Mouse (Mus musculus) limb, embryonic 10.5 days (tissue): ENCODE data around the gene Blnk. TPM values are rescaled to one million over a fixed set of nuclear protein-coding genes. Genes with fewer than 3 reads are reported as not detected.

Experiments
- DNase-seq: peaks from one replicate; pipeline ENCODE4 v3.0.0-alpha.2; 2017; ENCODE audit warnings: low spot score
- H3K27ac ChIP-seq: fragments of 300-500 bp; sonication (generic); 2 replicates; pipeline ENCODE4 v1.5.1; 2016; ENCODE audit warnings: mild to moderate bottlenecking
- H3K27me3 ChIP-seq: fragments of 300-500 bp; sonication (generic); 2 replicates; pipeline ENCODE4 v1.6.1; 2016; ENCODE audit warnings: low read depth, mild to moderate bottlenecking; ENCODE audit not compliant: poor library complexity, severe bottlenecking
- H3K36me3 ChIP-seq: fragments of 300-500 bp; sonication (generic); 2 replicates; pipeline ENCODE4 v1.6.1; 2016; ENCODE audit warnings: mild to moderate bottlenecking, moderate library complexity
- H3K4me1 ChIP-seq: fragments of 300-500 bp; sonication (generic); 2 replicates; pipeline ENCODE4 v1.6.1; 2016
- H3K4me3 ChIP-seq: fragments of 300-500 bp; sonication (generic); 2 replicates; pipeline ENCODE4 v1.5.1; 2016; ENCODE audit warnings: mild to moderate bottlenecking, moderate library complexity
- H3K9me3 ChIP-seq: fragments of 300-500 bp; sonication (generic); replicated peaks from 2 replicates; pipeline ENCODE4 v1.6.1; 2016; ENCODE audit warnings: mild to moderate bottlenecking
- WGBS: fragments of 180-500 bp; shearing (Covaris S2); methylation state at CpG from one replicate; pipeline ENCODE4 v1.1.7; 2016; 5-methylcytosine and 5-hydroxymethylcytosine counted together
- polyA plus RNA-seq: library from polyadenylated mRNA; unstranded; fragments of >200 nt; fragmentation: Nextera tagmentation; extraction: Ambion mirVana; gene quantifications from 2 replicates; pipeline ENCODE4 v1.2.1, GENCODE M21; 2016

Gene Blnk
- polyA plus RNA-seq, 1 experiment from 2014 or later, result 0.93 TPM

GRCm38 (mm10) chr19:40995449-40996401 is 1.4 kb upstream of the Blnk start:
- Histone ChIP-seq H3K4me1 (peaks cover 33% of the 10 kb centered on the region), H3K27me3 (no peaks in the 10 kb centered on the region), H3K4me3 (no peak overlapping the region), H3K9me3 (no peaks in the 10 kb centered on the region), H3K27ac (0 out of 2 replicates have a peak overlapping the region, but pooled peaks have one; percentile 25), H3K36me3 (no peaks in the 10 kb centered on the region)
- no peak for DNase-seq
- WGBS, result 63% methylated on average over 21 of the region's 21 CpGs

GRCm38 (mm10) chr19:40994911-40995310 is 576 bp upstream of the Blnk start:
- Histone ChIP-seq H3K27ac (no peak overlapping the region), H3K9me3 (no peaks in the 10 kb centered on the region), H3K4me1 (peaks cover 33% of the 10 kb centered on the region), H3K27me3 (no peaks in the 10 kb centered on the region), H3K4me3 (no peak overlapping the region), H3K36me3 (no peaks in the 10 kb centered on the region)
- DNase-seq, result no peak
- 71% methylated on average over 7 of the region's 7 CpGs for WGBS

DNA sequence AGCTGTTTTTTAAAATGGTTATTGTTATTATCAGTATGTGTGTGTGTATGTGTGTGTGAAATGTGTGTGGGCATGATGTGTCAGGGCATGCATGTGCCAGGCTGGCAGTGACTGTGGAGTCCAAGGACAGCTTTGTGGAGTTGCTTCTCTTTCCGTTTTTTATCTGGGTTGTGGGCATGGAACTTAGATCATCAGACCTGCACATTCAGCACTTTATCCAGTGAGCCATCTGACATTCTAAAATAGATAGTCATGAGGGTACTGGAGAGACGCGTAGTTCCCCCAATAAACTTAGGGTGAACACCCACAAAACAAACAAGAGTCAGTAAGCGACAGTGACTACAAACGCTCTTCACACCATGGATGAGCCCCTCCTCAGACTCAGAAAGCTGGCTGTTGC is 979 bp downstream of the Blnk start:
- no peaks in the 10 kb centered on the region for H3K27me3 ChIP-seq
- no peaks in the 10 kb centered on the region for H3K9me3 ChIP-seq
- no peak overlapping the region for H3K4me3 ChIP-seq
- no peak overlapping the region for H3K27ac ChIP-seq
- no peaks in the 10 kb centered on the region for H3K36me3 ChIP-seq
- peaks cover 27% of the 10 kb centered on the region for H3K4me1 ChIP-seq
- DNase-seq, result no peak
- 81% methylated on average over 5 of the region's 5 CpGs for WGBS

DNA sequence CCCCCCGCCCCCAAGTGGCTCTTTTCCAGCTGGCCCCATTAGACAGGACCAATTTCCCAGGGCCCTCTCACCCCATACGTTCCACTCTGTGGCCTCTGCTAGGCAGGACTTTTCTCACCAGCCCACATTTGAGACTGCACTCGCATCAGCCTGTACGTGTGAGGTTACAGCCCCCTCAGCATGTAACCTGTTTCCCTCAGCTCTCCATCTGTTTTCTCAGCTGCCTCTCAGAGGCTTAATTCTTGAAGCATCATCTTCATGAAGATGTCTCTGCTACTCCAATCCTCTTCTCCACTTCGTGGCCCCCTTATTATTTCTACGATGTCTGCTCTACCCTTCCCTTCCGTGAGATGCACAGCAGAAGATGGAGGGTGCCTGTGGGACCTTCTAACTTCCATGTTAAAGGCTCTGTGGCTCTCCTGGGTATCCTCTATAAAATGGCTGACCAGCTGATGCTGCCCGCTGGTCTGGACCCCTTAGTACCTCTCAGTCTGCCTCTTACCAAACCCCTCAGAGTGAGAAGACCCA is 1.8 kb downstream of the Blnk start:
- Histone ChIP-seq H3K36me3 (no peaks in the 10 kb centered on the region), H3K27me3 (no peaks in the 10 kb centered on the region), H3K27ac (no peak overlapping the region), H3K4me3 (no peak overlapping the region), H3K9me3 (no peaks in the 10 kb centered on the region), H3K4me1 (peaks cover 26% of the 10 kb centered on the region)
- DNase-seq, result no peak
- WGBS, result 75% methylated on average over 8 of the region's 8 CpGs

- H3K27me3 ChIP-seq, result no peaks in the 10 kb centered on the region
- no peak for DNase-seq
- H3K4me3 ChIP-seq, result no peak overlapping the region
- H3K27ac ChIP-seq, result no peak overlapping the region
- peaks cover 26% of the 10 kb centered on the region for H3K4me1 ChIP-seq
- no peaks in the 10 kb centered on the region for H3K9me3 ChIP-seq
- H3K36me3 ChIP-seq, result no peaks in the 10 kb centered on the region
- WGBS, result 70% methylated on average over 11 of the region's 11 CpGs
Observed at GRCm38 (mm10) chr19:40992096-40992495, 2.2 kb downstream of the Blnk start.

DNA sequence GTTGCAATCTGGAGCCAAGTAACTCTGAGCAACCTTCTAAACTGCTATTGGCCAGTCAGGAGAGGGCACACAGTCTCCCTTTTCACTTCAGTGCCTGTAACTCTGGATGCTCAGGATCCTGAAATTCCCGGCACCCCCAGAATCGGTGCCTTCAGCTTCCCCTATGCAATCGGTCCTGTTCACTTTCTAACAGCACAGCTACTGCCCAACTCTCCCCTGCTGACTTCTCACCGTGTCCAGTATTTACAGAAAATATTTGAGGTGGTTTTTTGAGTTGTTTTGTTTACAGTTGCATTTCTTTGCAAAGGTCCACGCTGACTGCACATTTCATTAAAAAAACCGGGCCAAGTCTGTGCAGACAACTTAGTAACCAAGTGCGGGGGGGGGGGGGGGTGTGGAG is 2.7 kb downstream of the Blnk start:
- peaks cover 26% of the 10 kb centered on the region for H3K4me1 ChIP-seq
- no peaks in the 10 kb centered on the region for H3K9me3 ChIP-seq
- DNase-seq, result no peak
- no peaks in the 10 kb centered on the region for H3K36me3 ChIP-seq
- H3K27me3 ChIP-seq, result no peaks in the 10 kb centered on the region
- no peak overlapping the region for H3K27ac ChIP-seq
- 87% methylated on average over 6 of the region's 7 CpGs for WGBS
- H3K4me3 ChIP-seq, result no peak overlapping the region

- 94% methylated on average over 17 of the region's 17 CpGs for WGBS
Observed at GRCm38 (mm10) chr19:40990781-40991343, 3.5 kb downstream of the Blnk start.

DNA sequence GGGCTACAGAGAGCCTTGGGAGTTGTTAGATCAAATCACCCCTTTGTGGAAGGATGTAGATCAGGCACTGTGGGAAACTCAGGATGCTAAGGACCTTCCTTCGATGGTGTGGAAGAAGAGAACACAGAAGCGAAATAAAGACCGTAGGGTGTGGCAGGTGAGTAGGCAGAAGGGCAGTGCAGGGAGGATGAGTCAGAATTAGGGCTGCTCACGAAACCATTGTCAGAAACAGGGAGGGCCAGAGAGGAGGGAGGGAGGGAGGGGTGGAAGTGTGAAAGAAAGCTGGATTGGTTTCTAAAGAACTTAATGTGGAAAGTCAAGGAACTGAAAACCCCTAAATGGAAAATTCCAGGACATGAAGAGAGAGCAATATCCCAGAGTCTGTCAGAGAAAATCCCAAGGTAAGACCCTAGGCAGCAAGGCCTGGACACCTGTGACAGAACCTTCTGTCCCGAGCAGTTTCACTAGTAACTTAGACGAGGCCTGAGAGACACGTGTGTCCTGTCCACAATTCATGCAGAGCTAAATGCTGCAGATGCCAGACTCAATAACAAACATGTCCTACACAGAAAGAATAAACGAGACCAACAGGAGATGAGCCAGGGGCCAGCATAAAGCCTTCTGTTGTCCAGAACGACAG is 4.3 kb downstream of the Blnk start:
- Histone ChIP-seq H3K4me1 (peaks cover 14% of the 10 kb centered on the region), H3K27me3 (no peaks in the 10 kb centered on the region), H3K4me3 (no peak overlapping the region), H3K27ac (no peak overlapping the region), H3K36me3 (no peaks in the 10 kb centered on the region), H3K9me3 (no peaks in the 10 kb centered on the region)
- DNase-seq, result no peak
- 85% methylated on average over 9 of the region's 9 CpGs for WGBS

More at GRCm38 (mm10) chr19:40990781-40991343, 3.5 kb downstream of the Blnk start:
- DNase-seq, result no peak
- H3K36me3 ChIP-seq, result no peaks in the 10 kb centered on the region
- no peak overlapping the region for H3K4me3 ChIP-seq
- no peaks in the 10 kb centered on the region for H3K27me3 ChIP-seq
- H3K27ac ChIP-seq, result no peak overlapping the region
- H3K9me3 ChIP-seq, result no peaks in the 10 kb centered on the region
- H3K4me1 ChIP-seq, result peaks cover 22% of the 10 kb centered on the region

- DNase-seq, result no peak
- 86% methylated on average over 5 of the region's 5 CpGs for WGBS
- no peaks in the 10 kb centered on the region for H3K27me3 ChIP-seq
Observed at GRCm38 (mm10) chr19:40988856-40989255, 5.5 kb downstream of the Blnk start.

DNA sequence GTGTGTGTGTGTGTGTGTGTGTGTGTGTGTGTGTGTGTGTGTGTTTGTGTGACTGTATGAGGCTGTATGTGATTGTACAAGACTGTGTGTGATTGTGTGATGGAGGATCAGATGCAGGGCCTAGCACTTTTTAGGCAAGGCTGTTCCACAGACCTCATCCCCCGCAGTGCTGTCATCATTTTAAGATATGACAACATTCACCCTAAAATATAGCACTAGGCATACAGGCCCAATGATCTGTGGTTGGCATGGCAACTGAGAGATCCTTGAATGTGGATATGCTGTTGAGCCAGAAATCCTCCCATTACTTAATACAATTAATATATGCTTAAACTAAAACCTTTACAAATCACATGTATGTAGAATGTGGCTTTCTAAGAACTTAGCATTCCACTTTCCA is 9.8 kb downstream of the Blnk start:
- no peak overlapping the region for H3K4me3 ChIP-seq

More at GRCm38 (mm10) chr19:40988856-40989255, 5.5 kb downstream of the Blnk start:
- Histone ChIP-seq H3K4me3 (no peak overlapping the region), H3K4me1 (peaks cover 2% of the 10 kb centered on the region), H3K36me3 (no peaks in the 10 kb centered on the region), H3K9me3 (no peaks in the 10 kb centered on the region), H3K27ac (no peak overlapping the region)

GRCm38 (mm10) chr19:40980671-40981070 is 13.7 kb downstream of the Blnk start:
- no peaks in the 10 kb centered on the region for H3K27me3 ChIP-seq
- no peak overlapping the region for H3K27ac ChIP-seq
- DNase-seq, result no peak
- 86% methylated on average over 5 of the region's 5 CpGs for WGBS
- H3K4me1 ChIP-seq, result no peaks in the 10 kb centered on the region
- no peaks in the 10 kb centered on the region for H3K9me3 ChIP-seq
- no peak overlapping the region for H3K4me3 ChIP-seq
- H3K36me3 ChIP-seq, result no peaks in the 10 kb centered on the region

More for the DNA sequence above, 9.8 kb downstream of the Blnk start:
- 93% methylated on average over 1 of the region's 1 CpGs for WGBS
- no peak for DNase-seq
- Histone ChIP-seq H3K9me3 (no peaks in the 10 kb centered on the region), H3K4me1 (no peaks in the 10 kb centered on the region), H3K36me3 (no peaks in the 10 kb centered on the region), H3K27me3 (no peaks in the 10 kb centered on the region), H3K27ac (no peak overlapping the region)

DNA sequence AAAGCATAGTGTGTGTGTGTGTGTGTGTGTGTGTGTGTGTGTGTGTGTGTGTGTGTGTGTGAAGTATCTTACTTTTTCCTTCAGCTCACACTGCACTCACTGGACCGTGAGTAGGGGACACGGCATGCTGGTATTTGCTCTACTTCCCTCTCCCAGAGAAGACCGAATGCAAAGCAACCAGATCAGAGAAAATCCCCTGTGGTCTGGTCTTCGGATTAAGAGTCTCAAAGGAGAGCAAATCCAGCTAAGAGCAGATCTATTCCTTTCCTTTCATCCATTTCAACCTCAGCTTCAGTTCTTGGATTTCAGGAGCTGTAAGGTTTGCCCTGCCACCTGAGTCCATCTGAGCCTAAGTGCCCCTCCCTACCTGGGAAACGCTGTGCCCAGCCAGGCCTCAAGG is 16.3 kb downstream of the Blnk start:
- DNase-seq, result no peak
- H3K27me3 ChIP-seq, result no peaks in the 10 kb centered on the region
- H3K4me3 ChIP-seq, result no peak overlapping the region
- no peaks in the 10 kb centered on the region for H3K4me1 ChIP-seq
- 70% methylated on average over 5 of the region's 5 CpGs for WGBS
- no peak overlapping the region for H3K27ac ChIP-seq
- no peaks in the 10 kb centered on the region for H3K9me3 ChIP-seq
- H3K36me3 ChIP-seq, result no peaks in the 10 kb centered on the region
